In genomic region chr10:75316908-75317761, GRCm38 (mm10) we compare ENCODE assay signal across 8 mouse cellular contexts. TPM values are rescaled to one million over a fixed set of nuclear protein-coding genes. Genes with fewer than 3 reads are reported as not detected.
DNase-seq lines count a peak whose midpoint lies in the region; ATAC-seq lines count a peak whose summit lies in the region.

No protein-coding gene starts in this region.

- H3K4me3 ChIP-seq in embryonic facial prominence, embryonic 13.5 days: peak overlapping the region; percentile 50
- peak overlapping the region; percentile 60 to 66 for H3K4me3 ChIP-seq in heart, embryonic 14.5 days (ENCODE audit: control insufficient read depth in 1 of 2, insufficient read depth in 1 of 2, low read depth in 1 of 2, low read length in 2 of 2)

- peak overlapping the region; percentile 76 for H3K4me2 ChIP-seq in embryonic facial prominence, embryonic 13.5 days
- H3K4me2 ChIP-seq in heart, embryonic 14.5 days (ENCODE audit: low read length): peak overlapping the region; percentile 90

- WGBS in embryonic facial prominence, embryonic 13.5 days: under 1% methylated on average over 78 of the region's 81 CpGs
- 1% methylated on average over 76 of the region's 81 CpGs for WGBS in heart, embryonic 14.5 days

- ATAC-seq in embryonic facial prominence, embryonic 13.5 days (ENCODE audit: insufficient number of reproducible peaks, insufficient read depth, low FRiP score, low TSS enrichment, low read depth): no peak
- ATAC-seq in heart, embryonic 14.5 days (ENCODE audit: insufficient number of reproducible peaks, insufficient read depth, low FRiP score, low read depth): peak; percentile 52; the same call in 1 of the 2 replicates

- H3K4me1 ChIP-seq in embryonic facial prominence, embryonic 13.5 days: peaks cover 12% of the 10 kb centered on the region
- H3K4me1 ChIP-seq in heart, embryonic 14.5 days (ENCODE audit: control insufficient read depth in 2 of 2, insufficient read depth in 2 of 2, low read length in 2 of 2): peaks cover 15 to 29% of the 10 kb centered on the region in 2 experiments

- no peak overlapping the region for H3K27ac ChIP-seq in embryonic facial prominence, embryonic 13.5 days
- peak overlapping the region; percentile 18 to 39; a peak in 2 of 4 replicates for H3K27ac ChIP-seq in heart, embryonic 14.5 days (replicated peaks in 1 of 2; ENCODE audit: control insufficient read depth in 1 of 2, insufficient read depth in 1 of 2, low read depth in 2 of 2, low read length in 2 of 2)

- peak overlapping the region; percentile 65 for H3K9ac ChIP-seq in embryonic facial prominence, embryonic 13.5 days
- peak overlapping the region; percentile 79 for H3K9ac ChIP-seq in heart, embryonic 14.5 days (ENCODE audit: low read length)

- H3K27me3 ChIP-seq in embryonic facial prominence, embryonic 13.5 days: peaks cover 46% of the 10 kb centered on the region
- peaks cover 11% of the 10 kb centered on the region; the same call in 1 of the 2 replicates for H3K27me3 ChIP-seq in heart, embryonic 14.5 days (ENCODE audit: control insufficient read depth, insufficient read depth, low read length)

- DNase-seq in CD4-positive helper T cell, adult 2 months (ENCODE audit: low read depth, low spot score): peak; percentile 76
- DNase-seq in ZHBTc4 (ENCODE audit: low read depth, low spot score): peak; percentile 82
- DNase-seq in kidney, postnatal 10 days: peak; percentile 89
- DNase-seq in lung, postnatal 25 days (ENCODE audit: low spot score): peak; percentile 66
- peak; percentile 79 for DNase-seq in retina, embryonic 14.5 days (ENCODE audit: low spot score)
- peak; percentile 93 for DNase-seq in thymus, postnatal 4 days

- H3K9me3 ChIP-seq in embryonic facial prominence, embryonic 13.5 days: no peaks in the 10 kb centered on the region
- H3K9me3 ChIP-seq in heart, embryonic 14.5 days (ENCODE audit: control insufficient read depth, low read length): no peaks in the 10 kb centered on the region

- peaks cover 11% of the 10 kb centered on the region for H3K36me3 ChIP-seq in embryonic facial prominence, embryonic 13.5 days
- H3K36me3 ChIP-seq in heart, embryonic 14.5 days (ENCODE audit: control insufficient read depth, insufficient read depth, low read length): peaks cover 5% of the 10 kb centered on the region

RNA-seq across cellular contexts. Expression of gene Adora2a, which starts 0.5 kb away (rescaled TPM):
- 2.4 TPM in 2 replicates for polyA plus RNA-seq in embryonic facial prominence, embryonic 13.5 days (2015; fragmentation: Nextera tagmentation; extraction: Ambion mirVana)
- 4.9 and 6.8 TPM in 2 replicates for polyA plus RNA-seq in heart, embryonic 14.5 days (2014; fragmentation: Nextera tagmentation; extraction: Ambion mirVana)
